ENCODE assay signal across 8 mouse cellular contexts in genomic region chr8:107150057-107150403, GRCm38 (mm10). TPM values are rescaled to one million over a fixed set of nuclear protein-coding genes. Genes with fewer than 3 reads are reported as not detected.
A peak's percentile ranks its signal among the peaks of the same experiment; 100 is the strongest.
DNase-seq lines count a peak whose midpoint lies in the region; ATAC-seq and TF ChIP-seq lines count a peak whose summit lies in the region.

No protein-coding gene starts in this region.

- H3K9ac ChIP-seq in liver, embryonic 16.5 days (ENCODE audit: low read depth, low read length) = peak overlapping the region; percentile 55; the same call in 1 of the 2 replicates

- peak overlapping the region; percentile 86 for H3K4me2 ChIP-seq in liver, embryonic 16.5 days (ENCODE audit: low read depth, low read length)

- H3K9me3 ChIP-seq in liver, embryonic 16.5 days (replicated peaks; ENCODE audit: control insufficient read depth, low read length) = no peaks in the 10 kb centered on the region

- TF ChIP-seq CTCF in cerebellum, adult 2 months (IDR thresholded peaks at IDR 0.05; ENCODE audit: borderline replicate concordance, insufficient read depth, low read depth, low read length) = no peak
- TF ChIP-seq CTCF in thymus, adult 2 months (IDR thresholded peaks at IDR 0.05; ENCODE audit: borderline replicate concordance, control insufficient read depth, extremely low read depth, insufficient read depth, low read length, poor library complexity) = no peak

- peak overlapping the region; percentile 90 for H3K4me3 ChIP-seq in cerebellum, adult 2 months (replicated peaks; ENCODE audit: insufficient read depth, low read depth, low read length)
- H3K4me3 ChIP-seq in thymus, adult 2 months (ENCODE audit: control insufficient read depth, insufficient read depth, low read length) = peak overlapping the region; percentile 92
- peak overlapping the region; percentile 89 for H3K4me3 ChIP-seq in liver, embryonic 16.5 days (ENCODE audit: low read depth, low read length)

- H3K36me3 ChIP-seq in thymus, adult 2 months (ENCODE audit: control insufficient read depth, insufficient read depth, low read length) = peaks cover 9% of the 10 kb centered on the region
- no peaks in the 10 kb centered on the region; the same call in 1 of the 2 replicates for H3K36me3 ChIP-seq in liver, embryonic 16.5 days (ENCODE audit: control insufficient read depth, insufficient read depth)

- no peak for TF ChIP-seq POLR2A in cerebellum, adult 2 months (IDR thresholded peaks at IDR 0.05; ENCODE audit: borderline replicate concordance, insufficient read depth, low read length)
- TF ChIP-seq POLR2A in thymus, adult 2 months (IDR thresholded peaks at IDR 0.05; ENCODE audit: control insufficient read depth, extremely low read depth, insufficient read depth, low read length, poor library complexity) = no peak

- peak overlapping the region; percentile 77 for H3K27ac ChIP-seq in cerebellum, adult 2 months (ENCODE audit: insufficient read depth, low read length)
- 0 out of 2 replicates have a peak overlapping the region, but pooled peaks have one; percentile 21 for H3K27ac ChIP-seq in thymus, adult 2 months (ENCODE audit: control insufficient read depth, insufficient read depth, low read length)
- peak overlapping the region; percentile 31 for H3K27ac ChIP-seq in liver, embryonic 16.5 days (ENCODE audit: low read length)

- H3K4me1 ChIP-seq in cerebellum, adult 2 months (ENCODE audit: control insufficient read depth, insufficient read depth, low read length) = peaks cover 8% of the 10 kb centered on the region; the same call in 1 of the 2 replicates
- H3K4me1 ChIP-seq in thymus, adult 2 months (replicated peaks; ENCODE audit: control insufficient read depth, insufficient read depth, low read length) = peaks cover 7% of the 10 kb centered on the region
- peaks cover 9% of the 10 kb centered on the region for H3K4me1 ChIP-seq in liver, embryonic 16.5 days (ENCODE audit: control insufficient read depth, low read depth, low read length)

- DNase-seq in cerebellum, adult 2 months = no peak
- DNase-seq in cerebellum, adult 11 months = no peak
- no peak for DNase-seq in thymus, adult 2 months
- DNase-seq in thymus, postnatal 0 days (ENCODE audit: low spot score) = no peak
- DNase-seq in yolk sac, embryonic 10.5 days (ENCODE audit: low spot score) = no peak
- DNase-seq in thymus, postnatal 36 days = no peak
- no peak for DNase-seq in layer of hippocampus, adult 8-10 months (ENCODE audit: low spot score in 2 of 2)

- no peak; the same call in 1 of the 2 replicates for ATAC-seq in liver, embryonic 16.5 days (ENCODE audit: low read depth)

- WGBS in cerebellum, adult 2 months = 18% methylated on average over 6 of the region's 6 CpGs
- 36% methylated on average over 6 of the region's 6 CpGs for WGBS in thymus, adult 2 months
- WGBS in liver, embryonic 16.5 days (ENCODE audit: insufficient replicate concordance) = 22% methylated on average over 6 of the region's 6 CpGs

- no peaks in the 10 kb centered on the region for H3K27me3 ChIP-seq in cerebellum, adult 2 months (ENCODE audit: control insufficient read depth, insufficient read depth, low read length)
- H3K27me3 ChIP-seq in thymus, adult 2 months (ENCODE audit: control insufficient read depth, insufficient read depth, low read length) = no peaks in the 10 kb centered on the region
- no peaks in the 10 kb centered on the region for H3K27me3 ChIP-seq in liver, embryonic 16.5 days (ENCODE audit: control insufficient read depth, insufficient read depth, low read depth, low read length)

RNA-seq across cellular contexts. Expression of gene Cyb5b, which starts 0.4 kb away (rescaled TPM):
- 87.2 and 90.3 TPM in 2 replicates for polyA plus RNA-seq in cerebellum, adult 2 months (2012; rRNA removed)
- polyA plus RNA-seq in thymus, adult 2 months (2012; rRNA removed) = 62.1 and 65.6 TPM in 2 replicates
- 60.9 and 65.4 TPM in 2 replicates for polyA plus RNA-seq in thymus, postnatal 0 days (2015; fragmentation: Nextera tagmentation; extraction: Ambion mirVana)
- polyA plus RNA-seq in liver, embryonic 16.5 days (2015; fragmentation: Nextera tagmentation; extraction: Ambion mirVana) = 23.0 and 25.2 TPM in 2 replicates
- 100 to 1,000 TPM; 109 to 113 (median 111) TPM for total RNA-seq in layer of hippocampus, adult 8-10 months (2022)

RNA-seq across cellular contexts. Expression of gene Terf2, which starts 53.7 kb away (rescaled TPM):
- polyA plus RNA-seq in cerebellum, adult 2 months (2012; rRNA removed) = 31.7 and 33.3 TPM in 2 replicates
- polyA plus RNA-seq in thymus, adult 2 months (2012; rRNA removed) = 30.9 and 31.5 TPM in 2 replicates
- polyA plus RNA-seq in thymus, postnatal 0 days (2015; fragmentation: Nextera tagmentation; extraction: Ambion mirVana) = 21.6 and 26.1 TPM in 2 replicates
- polyA plus RNA-seq in liver, embryonic 16.5 days (2015; fragmentation: Nextera tagmentation; extraction: Ambion mirVana) = 5.5 and 6.0 TPM in 2 replicates
- total RNA-seq in layer of hippocampus, adult 8-10 months (2022) = 10 to 100 TPM; 33.5 to 41.3 (median 35.6) TPM

Comparison
In these comparisons a context has a peak if more than half of its experiments do, and no peak if none do; other contexts are left out.
1. H3K27ac ChIP-seq: peak in every context shown above with its lines; median percentile 77 in cerebellum, adult 2 months; 31 in liver, embryonic 16.5 days; 21 in thymus, adult 2 months.